Mouse (Mus musculus) bone marrow macrophage, adult 2 months (primary cell): ENCODE data around the gene Gm44965. TPM values are rescaled to one million over a fixed set of nuclear protein-coding genes. Genes with fewer than 3 reads are reported as not detected.

Experiments used
- H3K27ac ChIP-seq: 2 replicates; pipeline ENCODE4 v1.5.1; 2012; ENCODE audit warnings: low read depth, low read length; ENCODE audit not compliant: insufficient read depth
- H3K4me1 ChIP-seq: 2 replicates; pipeline ENCODE4 v1.6.1; 2012; ENCODE audit warnings: low read length; ENCODE audit not compliant: control insufficient read depth, insufficient read depth
- H3K4me3 ChIP-seq: 2 replicates; pipeline ENCODE4 v1.5.1; 2012; ENCODE audit warnings: mild to moderate bottlenecking, low read length, moderate library complexity; ENCODE audit not compliant: insufficient read depth
- CTCF ChIP-seq: IDR thresholded peaks from 2 replicates; pipeline ENCODE4 v1.5.1; 2012; ENCODE audit warnings: low read depth, mild to moderate bottlenecking, low read length, moderate library complexity
- POLR2A ChIP-seq: IDR thresholded peaks from 2 replicates; pipeline ENCODE4 v1.6.1; 2012; ENCODE audit warnings: mild to moderate bottlenecking, low read depth, low read length, borderline replicate concordance
- polyA plus RNA-seq: library from polyadenylated mRNA; stranded (reverse); fragments of >200 nt; gene quantifications from 2 replicates; pipeline ENCODE4 v1.2.4, GENCODE M21; 2012; ENCODE audit not compliant: missing spikeins, insufficient read depth, insufficient read length

Gene Gm44965
- not detected in 2 replicates for polyA plus RNA-seq

DNA sequence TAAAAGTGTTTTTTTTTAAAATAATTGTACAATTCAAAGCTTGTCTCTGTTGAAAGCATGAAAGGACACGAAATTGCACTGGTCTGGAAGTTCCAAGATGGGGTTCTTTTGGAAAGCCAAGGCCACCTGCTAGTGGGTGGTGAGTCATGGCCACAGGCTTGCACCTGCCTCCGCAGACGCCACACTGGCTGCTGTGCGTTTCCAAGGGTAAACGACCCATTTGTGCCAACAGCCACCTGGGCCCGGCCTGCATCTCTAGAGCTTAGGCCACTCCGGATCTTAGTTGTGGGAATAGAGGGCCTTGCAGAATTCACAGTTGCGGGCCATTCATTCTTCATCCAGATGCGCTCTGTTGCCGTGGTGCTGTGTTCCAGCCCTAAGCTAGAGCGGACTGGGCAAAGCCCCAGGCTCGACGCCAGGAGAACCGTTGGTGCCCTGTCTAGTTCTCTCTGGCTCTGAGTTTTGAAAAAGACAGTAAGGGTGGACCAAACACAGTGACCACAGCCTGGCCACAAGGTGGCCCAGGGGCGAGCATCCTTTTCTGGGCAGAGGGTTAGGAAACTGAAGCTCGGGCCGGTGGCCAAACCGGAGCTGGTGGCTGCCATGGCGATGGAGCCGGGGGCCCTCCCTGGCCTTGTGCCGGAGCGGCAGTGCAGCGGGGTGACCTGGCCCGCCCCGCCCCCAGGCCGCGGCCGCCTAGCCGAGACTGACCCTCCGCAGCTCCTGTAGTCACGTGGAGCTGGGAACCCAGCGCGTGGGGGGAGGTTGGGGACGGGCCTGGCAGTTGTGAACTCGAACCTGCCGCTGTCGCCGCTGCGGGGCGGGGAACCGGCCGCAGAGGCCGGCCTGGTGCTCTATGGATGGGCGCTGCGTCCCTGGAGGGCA lies at the start of gene Gm44965, which contains the start of gene Repin1:
Gm44965 (plus strand) TSS at position 784 of the 885 bp plus-strand sequence.
Repin1 (plus strand) TSS at position 726 of the 885 bp plus-strand sequence.
- Histone ChIP-seq H3K27ac (peak within 1 kb of the TSS; percentile 72), H3K4me1 (peaks cover 17% of the 10 kb centered on the region), H3K4me3 (peak within 1 kb of the TSS; percentile 72)
- TF ChIP-seq CTCF (no peak), POLR2A (no peak)

DNA sequence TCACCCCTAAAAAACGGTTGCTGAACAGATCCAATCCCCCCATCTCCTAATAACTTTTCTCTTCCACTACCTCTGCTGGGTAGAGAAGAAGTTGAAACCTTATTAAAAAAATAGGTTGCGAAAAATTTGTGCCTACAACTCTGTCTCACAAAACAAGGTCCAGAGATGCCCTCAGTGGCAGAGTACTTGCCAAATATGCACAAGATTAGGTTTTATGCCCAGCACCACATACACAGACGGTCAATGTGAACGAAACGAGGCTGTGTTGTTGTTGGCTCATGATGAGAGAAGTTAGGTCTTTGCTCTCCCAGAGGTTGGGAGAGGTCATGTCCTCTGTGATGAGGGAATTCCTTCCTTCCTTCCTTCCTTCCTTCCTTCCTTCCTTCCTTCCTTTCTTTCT lies 48.5 kb upstream of the Gm44965 start:
- H3K4me3 ChIP-seq = no peak overlapping the region
- H3K4me1 ChIP-seq = no peaks in the 10 kb centered on the region
- TF ChIP-seq CTCF = no peak
- TF ChIP-seq POLR2A = no peak
- no peak overlapping the region for H3K27ac ChIP-seq

DNA sequence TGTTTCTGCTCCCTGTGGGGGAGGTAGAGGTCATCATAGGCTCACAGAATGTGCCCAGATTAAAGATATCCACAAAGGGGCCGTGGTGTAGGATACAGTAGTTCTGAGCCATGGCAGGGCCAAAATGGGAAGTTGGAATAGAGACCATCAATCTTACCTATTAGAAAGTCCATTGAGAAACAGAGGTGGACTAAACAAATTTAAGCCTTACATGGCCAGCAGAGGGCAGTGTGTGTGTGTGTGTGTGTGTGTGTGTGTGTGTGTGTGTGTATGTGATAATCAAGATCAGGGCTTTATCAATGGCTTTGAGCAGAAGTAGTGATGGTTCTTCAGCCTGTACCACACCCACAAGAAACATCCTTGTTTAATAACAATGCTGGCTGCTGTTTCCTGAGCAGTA lies 47.5 kb upstream of the Gm44965 start:
- no peak overlapping the region for H3K27ac ChIP-seq
- H3K4me1 ChIP-seq = no peaks in the 10 kb centered on the region
- H3K4me3 ChIP-seq = no peak overlapping the region
- no peak for TF ChIP-seq POLR2A
- no peak for TF ChIP-seq CTCF

DNA sequence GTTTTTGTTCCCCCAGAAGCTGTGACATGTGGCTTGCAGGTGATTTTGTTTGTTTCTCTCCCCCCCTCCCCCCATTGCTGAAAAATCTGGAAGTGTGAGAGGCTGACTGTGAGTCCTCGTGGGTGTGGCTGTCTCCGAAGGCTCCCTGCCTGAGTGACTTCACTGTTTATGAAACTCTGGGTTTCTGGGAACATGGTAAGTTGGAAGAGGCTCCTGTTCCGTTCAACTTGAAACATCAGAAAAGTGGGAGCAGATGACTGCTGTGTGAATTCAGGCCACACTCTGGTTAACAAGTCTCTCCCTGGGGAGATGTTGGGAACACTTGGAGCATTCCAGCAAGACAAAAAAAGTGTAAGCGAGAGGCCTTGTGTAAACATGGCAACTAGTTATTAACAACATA lies 46.9 kb upstream of the Gm44965 start:
- Histone ChIP-seq H3K4me1 (no peaks in the 10 kb centered on the region), H3K27ac (no peak overlapping the region), H3K4me3 (no peak overlapping the region)
- TF ChIP-seq CTCF = no peak
- no peak for TF ChIP-seq POLR2A

DNA sequence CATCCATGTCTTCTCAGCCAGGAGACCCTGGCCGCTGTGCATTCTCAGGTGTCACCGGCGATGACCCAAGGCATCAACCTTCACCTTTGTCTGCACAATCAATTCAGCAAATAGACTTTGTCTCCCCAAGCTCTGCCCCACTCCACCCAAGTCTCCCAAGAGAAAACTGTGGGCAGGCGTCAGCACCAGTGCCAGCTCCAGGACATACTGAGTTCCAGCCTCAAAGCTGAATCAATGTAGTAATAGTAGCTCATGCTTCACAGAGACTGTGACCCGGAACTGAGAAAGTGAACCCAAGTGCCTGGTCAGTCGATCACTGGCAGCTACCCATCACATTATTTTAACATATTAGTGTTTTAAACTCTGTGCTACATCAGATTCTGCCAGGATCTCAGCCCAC lies 45.4 kb upstream of the Gm44965 start:
- no peak overlapping the region for H3K4me3 ChIP-seq
- TF ChIP-seq CTCF = no peak
- TF ChIP-seq POLR2A = no peak
- no peak overlapping the region for H3K27ac ChIP-seq

DNA sequence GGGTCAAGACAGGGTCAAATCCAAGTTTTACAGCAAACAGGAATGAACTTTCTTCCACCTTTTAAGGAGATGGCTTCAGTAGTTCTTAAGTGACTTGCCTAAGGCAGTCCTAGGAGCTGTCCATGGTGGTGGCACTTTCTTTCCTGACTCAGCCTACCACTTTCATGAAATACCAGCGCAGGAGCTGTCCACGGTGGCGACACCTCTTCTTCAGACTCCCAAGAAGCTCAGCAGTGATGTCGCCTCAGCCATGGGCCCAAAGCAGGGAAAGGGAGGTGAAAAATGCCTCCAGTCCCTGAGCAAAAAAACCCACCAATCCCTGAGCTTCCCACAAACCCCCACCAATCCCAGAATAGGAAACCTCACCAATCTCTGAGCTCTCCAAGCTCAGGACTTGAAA lies 40.8 kb upstream of the Gm44965 start:
- no peak for TF ChIP-seq CTCF
- TF ChIP-seq POLR2A = no peak
- no peak overlapping the region for H3K27ac ChIP-seq
- no peak overlapping the region for H3K4me3 ChIP-seq
- H3K4me1 ChIP-seq = peaks cover 7% of the 10 kb centered on the region; the same call in 1 of the 2 replicates

More for the DNA sequence above, 45.4 kb upstream of the Gm44965 start:
- no peaks in the 10 kb centered on the region for H3K4me1 ChIP-seq

DNA sequence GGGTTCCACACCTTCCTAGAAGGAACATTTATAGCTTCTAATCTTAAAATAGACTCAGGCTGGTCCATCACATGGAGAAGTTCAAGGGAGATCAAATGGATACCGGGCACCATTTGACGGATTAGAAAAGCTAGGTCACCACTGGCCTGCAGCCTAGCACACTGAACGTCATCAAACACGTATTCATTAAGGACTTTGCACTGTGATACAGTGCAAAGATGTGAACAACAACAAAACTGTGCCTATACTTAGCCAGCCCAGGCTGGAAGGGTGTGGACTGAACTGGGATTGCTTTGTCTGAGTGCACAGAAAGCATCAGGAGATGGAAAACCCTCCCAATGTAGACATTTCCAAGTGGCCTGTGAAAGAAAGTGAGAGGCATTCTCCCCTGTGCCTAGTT lies 39.9 kb upstream of the Gm44965 start:
- Histone ChIP-seq H3K4me1 (peaks cover 7% of the 10 kb centered on the region; the same call in 1 of the 2 replicates), H3K4me3 (peak overlapping the region; percentile 48; the same call in 1 of the 2 replicates), H3K27ac (peak overlapping the region; percentile 61)
- TF ChIP-seq POLR2A (no peak), CTCF (no peak)

DNA sequence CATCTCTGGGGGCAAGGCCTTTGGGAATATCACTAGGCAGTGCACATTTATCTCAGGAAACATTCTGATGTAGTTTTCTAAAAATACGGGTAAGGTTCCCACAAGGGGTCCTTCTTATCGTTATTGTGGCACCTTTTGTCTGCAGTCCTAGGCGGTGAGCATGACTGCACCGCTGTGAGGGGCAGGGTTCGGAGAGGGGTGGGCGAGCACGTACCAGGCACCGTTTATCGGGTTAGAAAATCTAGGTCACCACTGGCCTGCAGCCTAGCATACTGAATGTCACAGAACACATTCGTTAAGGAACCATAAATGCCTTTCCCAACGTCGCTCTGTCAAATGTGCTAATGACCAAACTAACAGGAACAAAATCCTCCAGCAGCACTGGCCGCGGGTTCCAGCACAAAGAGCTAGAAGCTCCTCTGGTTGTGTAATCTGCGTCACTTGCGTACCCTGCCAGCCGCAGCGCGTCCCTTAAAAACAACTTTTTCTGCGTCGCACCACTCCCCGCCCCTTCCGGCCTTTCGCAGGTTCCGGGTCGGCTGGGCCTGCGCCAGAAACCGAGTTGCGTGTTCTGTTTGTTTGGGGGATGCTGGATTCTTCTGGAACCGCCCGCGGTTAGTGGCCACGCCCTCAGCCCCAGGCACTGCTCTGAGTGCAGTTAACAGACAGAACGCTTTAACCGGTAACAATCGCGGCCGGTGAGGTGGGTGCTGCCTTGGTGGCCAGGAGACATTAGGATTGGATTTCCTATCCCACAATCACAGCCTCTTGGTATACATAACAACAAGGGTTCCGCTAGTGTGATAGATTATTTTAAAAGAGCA lies 39.2 kb upstream of the Gm44965 start, which contains the start of gene Lrrc61:
Lrrc61 (plus strand) TSS at position 517 of the 824 bp plus-strand sequence.
- TF ChIP-seq CTCF (no peak), POLR2A (no peak)
- Histone ChIP-seq H3K4me1 (peaks cover 7% of the 10 kb centered on the region; the same call in 1 of the 2 replicates), H3K4me3 (peak within 1 kb of the TSS; percentile 68), H3K27ac (peak within 1 kb of the TSS; percentile 93)

DNA sequence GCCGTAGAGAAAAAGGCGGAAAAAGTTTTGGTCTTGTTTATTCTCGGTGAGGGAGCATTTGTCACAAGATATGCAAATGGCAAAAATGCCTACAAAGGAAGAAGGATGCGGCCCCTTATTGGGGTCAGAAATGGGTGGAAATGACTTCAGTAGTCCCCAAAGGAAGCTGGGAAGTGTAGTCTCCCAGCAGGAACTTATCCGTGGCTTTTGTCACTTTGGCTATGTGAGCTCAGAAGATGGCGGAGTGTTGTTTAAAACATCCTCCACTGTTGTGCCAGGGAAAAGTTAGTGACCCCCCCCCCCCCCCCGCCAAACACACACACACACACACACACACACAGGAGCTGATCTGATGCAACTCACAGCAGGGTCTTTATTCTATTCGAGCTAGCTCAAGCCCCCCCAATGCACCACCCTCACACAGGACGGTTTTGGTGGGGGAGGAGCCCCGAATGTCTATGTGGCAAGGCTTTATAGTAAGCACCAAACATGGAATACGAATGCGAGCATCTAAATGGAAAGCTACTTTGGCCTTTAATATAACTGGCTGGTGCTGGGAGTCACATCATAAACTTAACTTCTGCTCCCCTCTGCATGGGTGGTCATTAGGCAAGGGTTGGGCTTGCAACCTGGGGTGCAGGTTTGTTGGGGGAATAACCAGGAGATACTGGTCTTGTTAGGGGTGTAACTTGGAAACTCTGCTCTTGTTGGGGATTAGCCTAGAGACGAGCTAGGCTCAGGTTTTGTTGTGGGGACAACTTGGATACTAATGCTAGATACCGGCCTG lies 38.4 kb upstream of the Gm44965 start:
- Histone ChIP-seq H3K27ac (peak overlapping the region; percentile 93), H3K4me1 (peaks cover 7% of the 10 kb centered on the region; the same call in 1 of the 2 replicates), H3K4me3 (peak overlapping the region; percentile 68)
- TF ChIP-seq POLR2A (no peak), CTCF (no peak)
